Mouse (Mus musculus): Measurements from ENCODE around the gene Akap6.

Akap6 gene

GRCm38 (mm10) chr12:53144760-53145159, 445.6 kb downstream of the Akap6 start:
- no peak for DNase-seq (ENCODE audit: low read depth, low spot score)

GRCm38 (mm10) chr12:53145516-53145915, 446.3 kb downstream of the Akap6 start:
- DNase-seq (ENCODE audit: low read depth, low spot score): no peak

- no peak for DNase-seq (ENCODE audit: low read depth, low spot score)
These were observed 447.4 kb downstream of the Akap6 start for GRCm38 (mm10) chr12:53146460-53147050.

GRCm38 (mm10) chr12:53147696-53148095, 448.5 kb downstream of the Akap6 start:
- DNase-seq (ENCODE audit: low read depth, low spot score): no peak

GRCm38 (mm10) chr12:53168189-53169003, 469.2 kb downstream of the Akap6 start:
- DNase-seq (ENCODE audit: low read depth, low spot score): no peak

GRCm38 (mm10) chr12:53191435-53191834, 492.3 kb downstream of the Akap6 start:
- no peak for DNase-seq (ENCODE audit: low read depth, low spot score)

GRCm38 (mm10) chr12:53193664-53194063, 494.5 kb downstream of the Akap6 start:
- DNase-seq (ENCODE audit: low read depth, low spot score): no peak
